Mouse (Mus musculus): ENCODE results near the gene Megf6.

- TF ChIP-seq EP300 (optimal IDR thresholded peaks at IDR 0.05): no peak
- TF ChIP-seq CTCF (IDR thresholded peaks at IDR 0.05; ENCODE audit: low read depth): no peak
Observed at GRCm38 (mm10) chr4:154185001-154185400, 14.5 kb downstream of the Megf6 start.
